Mouse (Mus musculus) fat pad, adult 2 months (tissue): Measurements from ENCODE around the gene Bmp8a.
"Not testable (repeated sequence)": the region's sequence is repeated elsewhere in the genome, so short reads cannot be mapped to it uniquely, and the experiment has no call there.

Experiments used
- DNase-seq: peaks from one replicate; pipeline ENCODE4 v3.0.0-alpha.2; 2011; ENCODE audit warnings: low read depth, low spot score; ENCODE audit errors: extremely low read depth

Bmp8a gene

DNA sequence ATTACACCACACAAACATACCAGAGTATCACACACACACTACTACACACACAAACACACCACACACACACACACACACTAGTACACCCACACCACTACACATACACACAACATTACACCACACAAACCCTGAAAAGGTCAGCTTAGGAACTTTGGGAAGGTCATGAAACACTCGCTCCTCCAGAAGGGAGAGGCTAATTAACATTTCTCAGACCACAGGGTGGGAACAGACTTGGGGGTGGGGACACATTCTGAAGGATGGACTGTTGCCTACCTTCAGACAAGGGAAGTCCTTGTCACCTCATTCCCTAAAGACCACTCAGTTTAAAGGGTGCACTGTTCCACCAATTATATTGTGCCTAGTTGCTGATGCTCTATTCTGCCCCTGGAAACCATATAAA, 11.1 kb downstream of the Bmp8a start:
- DNase-seq: not testable (repeated sequence)

DNA sequence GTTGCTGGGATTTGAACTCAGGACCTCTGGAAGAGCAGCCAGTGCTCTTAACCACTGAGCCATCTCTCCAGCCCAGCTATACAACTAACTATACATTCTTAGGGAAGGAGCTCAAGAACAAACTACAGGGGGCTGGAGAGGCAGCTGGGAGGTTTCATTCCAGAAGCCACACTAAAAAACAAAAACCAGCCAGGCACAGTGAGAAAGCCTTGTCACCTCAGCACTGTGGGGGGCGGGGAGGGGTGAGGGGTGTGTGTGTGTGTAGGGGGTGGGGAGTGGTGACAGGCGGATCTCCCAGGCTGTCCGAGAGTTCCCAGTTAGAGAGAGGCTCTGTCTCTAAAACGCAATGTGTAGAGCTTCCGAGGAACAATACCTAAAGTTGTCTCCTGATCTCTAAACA, 11.7 kb downstream of the Bmp8a start:
- no peak for DNase-seq

DNA sequence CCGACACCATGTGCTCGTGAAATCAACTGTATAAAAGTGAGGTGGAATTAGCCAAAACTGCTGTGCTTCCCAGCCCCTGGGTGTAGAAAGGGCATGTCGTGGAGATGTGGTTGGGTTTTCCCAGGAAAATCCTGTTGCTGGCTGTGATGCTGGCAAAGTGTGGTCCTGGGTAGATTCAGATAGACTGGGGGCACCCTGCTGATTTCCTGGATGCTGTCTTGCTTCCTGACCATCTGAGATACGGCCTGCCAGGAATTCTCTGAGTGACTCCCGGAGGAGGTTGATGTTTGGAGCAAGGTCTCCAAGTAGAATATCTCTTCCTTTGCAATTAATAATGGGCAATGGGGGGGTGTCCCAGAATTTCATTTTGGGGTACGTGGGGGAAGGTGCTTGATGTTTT, 14.1 kb downstream of the Bmp8a start:
- DNase-seq: no peak

DNA sequence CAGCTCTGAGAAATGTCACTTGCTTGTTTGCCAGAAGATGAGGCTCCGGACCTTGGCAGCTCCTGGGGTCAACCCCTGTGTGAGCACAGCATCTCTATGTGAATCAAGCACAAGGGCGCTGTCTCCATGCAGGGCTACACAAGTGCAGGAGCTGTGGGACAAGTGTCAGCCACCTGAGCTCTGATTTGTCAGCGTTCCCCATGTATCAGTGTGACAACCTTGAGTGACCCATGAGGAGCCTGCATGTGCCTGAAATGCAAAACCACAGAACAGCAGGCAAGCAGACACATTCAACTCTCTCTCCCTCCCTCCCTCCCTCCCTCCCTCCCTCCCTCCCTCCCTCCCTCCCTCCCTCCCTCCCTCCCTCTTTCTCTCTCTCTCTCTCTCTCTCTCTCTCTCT, 15.4 kb downstream of the Bmp8a start:
- DNase-seq: no peak

DNA sequence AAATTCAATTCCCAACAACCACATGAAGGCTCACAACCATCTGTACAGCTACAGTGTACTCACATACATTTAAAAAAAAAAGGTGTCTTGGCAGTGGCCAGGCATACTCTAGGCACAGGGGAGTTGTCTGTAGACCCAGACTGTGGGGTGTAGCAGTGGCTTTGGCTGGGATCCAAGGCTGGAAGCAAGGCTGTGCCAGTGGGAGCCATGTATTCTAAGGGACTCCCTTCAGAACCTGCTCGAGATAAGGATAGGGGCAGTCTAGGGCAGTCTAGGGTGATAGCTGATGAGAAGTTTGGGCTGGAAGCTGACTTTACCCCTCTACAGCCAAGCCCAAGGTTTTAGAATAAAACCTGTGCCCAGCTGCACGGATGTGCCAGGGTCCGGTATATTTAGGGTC, 17.0 kb downstream of the Bmp8a start:
- no peak for DNase-seq

DNA sequence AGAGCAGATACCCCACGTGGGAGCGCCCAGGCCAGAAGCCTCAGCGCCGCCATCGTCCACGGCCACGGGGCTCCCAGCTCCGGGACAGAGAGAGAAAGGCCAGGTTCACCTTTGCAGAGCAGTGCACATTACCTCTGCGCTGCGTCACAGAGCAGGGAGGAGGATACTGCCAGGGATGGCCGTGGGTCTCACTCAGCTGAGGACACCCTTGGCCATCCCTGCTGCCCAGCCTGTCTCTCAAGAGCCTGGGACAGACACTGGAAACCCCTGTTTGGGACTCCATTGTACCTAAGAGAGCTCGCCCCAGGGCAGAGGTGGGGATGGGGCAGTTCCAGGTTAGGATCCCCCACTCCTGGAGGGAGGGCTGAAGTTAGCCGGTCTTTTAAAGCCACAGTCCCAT, 19.5 kb downstream of the Bmp8a start, which contains the start of gene Oxct2a:
Gene Oxct2a (minus strand): TSS at position 101 of the 400 bp plus-strand sequence.
- DNase-seq: no peak

DNA sequence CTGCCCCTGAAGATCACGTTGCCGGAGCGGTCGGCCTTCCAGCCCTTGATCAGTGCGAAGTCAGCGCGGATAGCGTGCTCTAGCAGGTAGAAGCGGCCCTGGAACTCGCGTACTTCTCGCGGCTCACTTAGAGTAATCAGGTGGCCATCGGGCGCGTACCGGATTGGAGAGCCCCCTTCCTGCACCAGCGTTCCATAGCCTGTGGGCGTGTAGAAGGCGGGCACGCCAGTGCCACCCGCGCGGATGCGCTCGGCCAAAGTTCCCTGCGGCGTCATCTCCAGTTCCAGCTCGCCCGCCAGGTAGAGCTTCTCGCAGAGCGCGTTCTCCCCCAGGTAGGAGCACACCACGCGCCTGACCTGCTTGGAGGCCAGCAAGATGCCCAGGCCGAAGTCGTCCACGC, 20.1 kb downstream of the Bmp8a start:
- DNase-seq: not testable (repeated sequence)

DNA sequence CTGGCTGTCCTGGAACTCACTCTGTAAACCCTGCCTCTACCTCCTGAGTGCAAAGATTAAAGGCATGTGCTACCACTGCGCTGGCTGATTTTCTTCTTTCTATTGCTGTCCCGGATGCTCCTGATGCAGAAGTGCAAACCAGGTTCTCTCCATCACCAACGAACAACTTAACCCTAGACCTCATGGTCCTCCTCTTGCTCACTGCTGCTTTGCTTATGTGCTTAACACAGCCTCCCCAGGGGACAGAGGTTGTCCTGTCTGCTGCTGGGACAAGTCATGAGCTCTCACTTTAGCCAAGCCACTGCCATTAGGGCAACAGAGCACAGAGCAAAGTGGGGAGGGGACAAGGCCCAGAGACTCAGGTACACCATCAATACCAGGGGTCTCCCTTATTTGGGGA, 28.6 kb downstream of the Bmp8a start:
- DNase-seq: no peak

DNA sequence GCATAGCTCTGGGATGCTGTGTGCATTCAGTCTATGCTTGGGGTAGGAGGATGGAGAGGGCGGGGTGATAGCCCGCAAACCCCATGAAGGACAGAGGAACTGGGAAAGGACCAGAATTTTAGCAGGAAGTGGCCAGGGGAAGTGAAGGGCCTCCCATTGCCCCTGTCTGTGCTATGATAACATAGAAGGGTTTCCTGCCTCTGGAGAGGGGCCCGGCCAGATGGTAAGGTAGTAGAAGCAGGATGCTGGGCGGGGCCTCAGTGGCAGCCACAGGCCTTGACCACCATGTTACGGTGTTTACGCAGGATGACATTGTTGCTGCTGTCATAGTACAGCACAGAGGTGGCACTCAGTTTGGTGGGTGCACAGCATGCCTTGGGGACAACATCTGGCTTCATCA, 30.0 kb downstream of the Bmp8a start:
- no peak for DNase-seq

DNA sequence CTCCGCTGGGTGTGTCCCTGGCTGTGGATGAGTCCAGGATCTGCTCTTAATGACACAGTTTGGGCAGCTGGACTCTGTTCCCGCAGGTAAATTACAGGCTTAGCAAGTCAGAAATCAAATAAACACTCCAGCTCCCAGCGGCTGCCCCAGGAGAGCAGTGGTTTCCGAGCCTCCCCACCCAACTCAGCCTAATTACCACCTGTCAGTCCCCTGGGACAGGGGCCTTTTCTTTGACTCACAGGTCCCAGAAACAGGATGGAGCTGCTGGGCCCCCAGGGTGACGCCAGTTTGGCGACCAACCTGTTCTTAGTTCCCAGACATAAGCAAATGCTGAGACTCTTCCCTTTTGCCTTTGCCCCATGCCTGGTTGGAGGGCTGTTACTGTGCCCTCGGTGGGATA, 31.2 kb downstream of the Bmp8a start:
- no peak for DNase-seq

DNA sequence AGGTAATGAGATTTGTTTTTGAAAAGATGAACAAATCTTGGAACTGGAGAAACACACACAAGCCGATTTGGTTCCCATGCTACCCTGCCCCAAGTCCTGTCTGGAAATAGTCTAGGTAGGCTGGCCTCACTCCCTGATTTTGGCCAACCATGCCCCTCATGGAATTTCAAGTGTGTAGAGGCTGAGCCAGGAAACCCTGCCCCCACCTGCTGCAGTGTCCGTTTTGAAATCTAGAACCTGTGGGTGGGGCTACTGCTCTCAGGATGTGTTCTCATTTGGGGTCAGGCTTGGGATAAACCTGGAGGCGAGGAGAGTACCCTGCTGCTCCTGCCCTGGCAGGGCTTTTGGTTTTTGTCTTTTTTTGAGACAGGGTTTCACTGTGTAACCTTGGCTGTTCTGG, 34.8 kb downstream of the Bmp8a start:
- no peak for DNase-seq

DNA sequence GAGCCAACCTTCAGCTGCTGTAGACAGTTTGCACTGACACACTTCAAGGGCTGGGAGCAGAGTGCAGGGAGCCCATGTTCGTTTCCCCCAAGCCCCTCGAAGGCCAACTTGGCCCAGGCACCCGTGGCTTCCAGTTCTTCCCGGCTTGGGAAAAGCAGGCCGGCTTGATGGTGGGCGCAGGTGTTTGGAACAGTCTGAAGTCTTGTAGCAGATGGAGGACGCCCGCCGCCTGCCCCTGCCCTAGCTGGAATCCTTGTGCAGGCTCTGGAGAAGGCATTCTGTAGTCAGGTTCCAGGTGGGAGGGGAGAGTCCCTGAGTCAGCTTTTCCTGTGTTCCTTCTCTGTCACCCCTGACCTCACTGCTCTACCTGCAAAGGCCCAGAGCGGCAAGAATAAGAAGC, 36.1 kb downstream of the Bmp8a start:
- no peak for DNase-seq

DNA sequence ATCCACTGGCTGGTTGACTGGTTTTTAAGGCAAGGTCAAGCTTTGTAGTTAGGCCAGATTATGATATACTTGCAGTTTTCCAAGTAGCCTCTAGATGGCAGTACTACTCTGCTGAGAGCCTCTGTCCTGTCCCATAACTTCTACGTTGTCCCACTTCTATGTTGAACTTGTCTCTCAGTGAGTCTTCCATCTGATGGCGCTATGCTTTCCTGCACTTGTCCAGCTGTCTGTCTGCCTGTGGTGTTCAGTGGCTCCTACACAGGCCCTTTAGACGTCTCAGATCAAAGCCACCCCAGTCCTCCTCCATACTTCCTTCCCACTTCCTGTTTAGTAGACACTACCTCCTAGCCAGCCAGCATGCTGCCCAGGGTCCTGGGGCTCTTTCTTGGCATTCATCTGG, 37.3 kb downstream of the Bmp8a start:
- DNase-seq: no peak

DNA sequence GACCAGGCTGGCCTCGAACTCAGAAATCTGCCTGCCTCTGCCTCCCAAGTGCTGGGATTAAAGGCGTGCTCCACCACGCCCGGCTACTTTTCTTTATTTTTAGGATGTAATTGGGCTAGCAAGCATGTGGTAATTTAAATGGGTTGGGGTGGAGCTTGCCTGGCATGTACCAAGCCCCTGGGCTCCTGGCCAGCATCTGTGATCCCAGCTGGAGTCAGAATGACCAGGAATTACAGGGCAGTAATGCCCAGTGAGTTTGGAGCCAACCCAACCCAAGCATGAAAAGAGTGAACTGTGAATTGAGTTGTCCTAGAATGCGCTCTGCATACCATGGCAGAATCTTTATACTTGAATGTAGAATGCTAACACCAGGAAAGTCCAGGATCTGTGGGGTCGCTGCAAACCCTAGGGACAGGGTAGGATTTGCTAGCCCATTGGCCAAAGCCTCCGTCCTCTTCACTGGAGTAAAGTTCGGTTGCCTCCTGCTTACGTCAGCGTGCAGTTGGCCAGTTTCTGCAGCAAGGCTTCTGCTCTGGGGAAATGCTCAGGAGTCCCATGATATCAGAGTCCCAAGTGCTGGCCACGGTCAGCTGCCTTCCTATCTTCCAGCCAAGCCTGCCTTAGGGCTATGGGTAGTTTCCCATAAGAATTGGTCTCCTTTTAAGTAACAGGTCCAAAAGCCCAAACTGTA, 43.9 kb downstream of the Bmp8a start:
- DNase-seq: no peak

DNA sequence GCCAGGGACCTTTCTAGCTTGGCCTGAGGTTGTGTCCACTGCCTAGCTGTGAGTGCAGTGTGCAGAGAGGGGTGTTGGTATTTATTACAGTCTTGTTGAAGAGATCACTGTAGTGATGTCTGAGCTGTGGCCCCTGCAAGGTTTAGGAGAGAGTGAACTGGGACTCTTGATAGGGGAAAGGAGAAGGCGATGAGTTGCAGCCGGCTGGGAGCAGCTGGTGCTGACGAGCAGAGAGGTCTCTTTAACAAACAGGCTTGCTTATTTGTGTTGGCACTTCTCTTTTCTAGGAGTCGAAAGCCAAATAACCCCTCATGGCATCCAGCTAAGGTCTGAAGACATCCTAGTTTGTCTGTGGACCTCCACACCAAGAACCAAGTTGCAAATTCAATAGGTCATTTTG, 44.8 kb downstream of the Bmp8a start:
- no peak for DNase-seq

DNA sequence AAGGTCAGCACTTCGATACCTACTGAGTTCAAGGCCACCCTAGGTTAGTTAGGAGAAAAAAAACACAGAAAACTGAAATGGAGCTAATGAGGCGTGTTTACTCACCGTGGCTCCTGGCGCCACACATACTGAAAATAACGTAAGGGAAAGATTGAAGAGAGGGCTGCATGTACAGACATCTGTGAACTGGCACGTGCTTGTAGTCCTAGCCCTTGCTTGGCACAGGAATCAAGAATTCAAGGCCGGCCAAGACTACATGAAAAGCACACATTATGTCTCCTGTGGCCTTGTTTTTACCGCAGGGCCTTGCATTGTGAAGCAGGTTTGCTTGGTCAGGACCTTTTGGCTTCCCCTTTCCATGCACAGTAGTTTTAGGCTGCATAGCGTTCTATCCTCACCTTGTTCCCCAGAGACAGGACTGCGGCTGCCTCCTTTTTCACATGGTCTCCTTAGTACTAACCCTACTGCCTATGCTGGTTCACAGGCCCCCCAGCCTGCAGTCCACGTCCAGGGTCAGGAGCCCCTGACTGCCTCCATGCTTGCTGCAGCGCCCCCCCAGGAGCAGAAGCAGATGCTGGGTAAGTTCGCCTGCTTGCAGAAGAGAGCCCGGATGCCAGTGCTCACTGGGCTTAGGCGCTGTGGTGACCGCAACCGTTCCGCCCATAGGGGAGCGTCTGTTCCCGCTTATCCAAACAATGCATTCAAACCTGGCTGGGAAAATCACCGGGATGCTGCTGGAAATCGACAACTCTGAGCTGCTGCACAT, 45.7 kb downstream of the Bmp8a start:
- no peak for DNase-seq

DNA sequence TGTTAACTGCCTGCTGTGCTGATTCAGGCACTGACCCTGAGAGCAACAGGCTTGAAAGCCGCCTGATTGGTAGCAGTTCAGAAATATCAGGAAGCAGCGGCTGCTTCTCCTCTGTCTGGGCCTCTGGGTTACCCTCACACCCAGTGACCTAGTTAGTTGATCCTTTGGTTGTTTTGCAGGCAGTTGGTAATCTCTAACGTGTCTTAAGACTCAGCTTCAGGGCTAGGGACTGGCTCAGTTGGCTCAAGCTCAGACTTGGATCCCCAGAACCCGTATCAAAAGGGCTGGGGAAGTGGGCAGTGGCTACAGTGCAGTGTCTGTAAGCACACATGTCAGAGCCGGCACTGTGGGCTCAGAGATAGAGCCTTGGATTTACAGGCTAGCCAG, 46.9 kb downstream of the Bmp8a start:
- DNase-seq: no peak

DNA sequence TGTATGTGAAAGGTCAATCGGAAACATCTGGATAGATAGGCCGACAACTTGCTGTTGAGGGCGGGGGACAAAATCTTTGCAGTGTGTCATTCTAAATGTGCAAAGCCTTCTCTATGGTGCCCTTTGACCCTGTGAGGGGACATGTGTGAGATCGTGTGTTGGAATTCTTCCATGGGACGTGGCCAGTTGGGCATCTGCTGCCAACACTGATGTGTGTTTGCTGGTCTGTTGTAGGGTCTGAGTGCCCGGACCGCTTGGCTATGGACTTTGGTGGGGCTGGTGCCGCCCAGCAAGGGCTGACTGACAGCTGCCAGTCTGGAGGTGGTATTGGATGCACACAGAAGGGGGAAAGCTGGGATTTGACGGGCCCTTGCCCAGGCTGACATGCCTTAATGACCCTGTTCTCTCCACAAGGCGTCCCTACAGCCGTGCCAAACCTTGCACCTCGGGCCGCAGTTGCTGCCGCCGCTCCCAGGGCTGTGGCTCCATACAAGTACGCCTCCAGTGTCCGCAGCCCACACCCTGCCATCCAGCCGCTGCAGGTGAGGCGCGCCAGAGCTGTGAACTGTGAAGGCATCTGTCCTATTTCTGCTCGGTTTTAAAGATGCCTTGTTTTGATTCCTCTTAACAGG, 47.4 kb downstream of the Bmp8a start:
- DNase-seq: no peak

DNA sequence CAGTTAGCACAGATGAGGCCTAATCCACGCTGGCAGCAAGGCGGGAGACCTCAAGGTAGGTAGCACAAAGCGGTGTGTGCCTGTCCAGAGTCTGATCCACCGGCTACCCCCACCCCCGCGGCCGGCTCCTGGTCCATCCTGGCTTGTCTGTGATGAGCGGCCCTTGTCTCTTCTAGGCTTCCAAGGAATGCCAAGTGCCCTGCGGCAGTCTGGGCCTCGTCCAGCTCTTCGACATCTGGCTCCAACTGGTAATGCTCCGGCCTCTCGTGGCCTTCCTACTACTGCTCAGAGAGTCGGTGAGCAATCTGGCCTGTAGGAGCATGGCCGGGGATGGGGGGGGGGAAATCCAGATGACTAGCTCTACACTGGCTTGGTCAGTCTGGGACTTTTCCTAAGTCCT, 48.0 kb downstream of the Bmp8a start:
- DNase-seq: not testable (repeated sequence)

DNA sequence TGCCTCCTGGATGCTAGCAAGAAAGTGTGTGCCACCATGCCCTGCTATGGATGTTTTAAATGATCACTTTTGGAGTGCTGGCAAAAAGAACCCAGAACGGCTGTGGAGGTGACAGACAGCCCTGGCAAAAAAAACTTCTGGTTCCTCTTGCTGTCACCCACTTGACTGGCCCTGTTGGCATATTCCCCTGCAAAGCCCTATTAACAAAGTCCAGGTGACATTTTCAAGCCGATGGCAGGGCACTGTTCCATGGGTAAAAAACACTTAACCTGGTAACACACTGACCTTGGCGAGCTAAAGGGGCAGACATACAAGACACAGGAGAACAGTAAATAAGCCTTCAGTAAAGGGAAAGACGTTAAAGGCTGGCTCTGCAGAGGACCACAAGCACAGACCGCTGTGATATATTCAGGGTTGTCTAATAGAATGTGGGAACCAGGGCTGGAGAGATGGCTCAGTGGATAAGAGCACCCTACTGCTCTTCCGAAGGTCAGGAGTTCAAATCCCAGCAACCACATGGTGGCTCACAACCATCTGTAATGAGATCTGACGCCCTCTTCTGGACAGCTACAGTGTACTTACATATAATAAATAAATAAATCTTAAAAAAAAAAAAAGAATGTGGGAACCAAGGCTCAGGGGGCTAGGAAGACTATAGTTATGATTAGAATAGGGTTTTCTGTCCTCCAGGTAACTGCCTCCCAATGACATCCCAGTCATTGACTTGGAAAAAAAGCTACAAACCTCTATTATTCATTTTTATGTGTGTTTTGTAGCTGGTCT, 49.2 kb downstream of the Bmp8a start:
- no peak for DNase-seq

DNA sequence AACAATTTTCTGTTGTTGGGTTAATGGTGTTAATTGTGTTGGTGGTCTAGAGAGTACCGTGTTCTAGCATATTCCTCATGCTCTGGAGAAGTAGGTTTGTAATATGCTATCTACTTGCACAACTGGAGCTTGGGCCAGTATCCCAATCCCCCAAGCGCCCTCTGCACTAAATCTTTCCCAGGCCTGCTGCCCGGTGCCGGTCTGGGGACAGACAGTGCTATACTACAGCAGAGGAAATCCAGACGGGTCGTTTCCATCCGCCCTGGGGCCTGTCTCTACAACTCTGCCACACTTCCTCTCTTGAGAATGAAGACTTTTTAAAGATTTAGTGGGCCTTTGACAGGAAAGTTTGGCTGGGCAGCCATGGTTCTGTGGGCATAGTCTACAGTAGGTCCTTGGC, 50.1 kb downstream of the Bmp8a start:
- no peak for DNase-seq
